Mouse (Mus musculus) brain, embryonic 18.5 days (tissue): ENCODE results near the gene Gm3285.

Source experiments
- DNase-seq: peaks from one replicate; pipeline ENCODE4 v3.0.0-alpha.2; 2012; ENCODE audit warnings: low read depth, low spot score

Gene Gm3285

GRCm38 (mm10) chr10:77861675-77862074 lies at the start of gene Gm3285:
Gene Gm3285, plus strand, starts transcription at chr10:77861975.
- no peak for DNase-seq

GRCm38 (mm10) chr10:77814382-77814781 lies 47.4 kb upstream of the Gm3285 start, which contains the start of gene Gm2696:
Gene Gm2696, plus strand, starts transcription at chr10:77814682.
- no peak for DNase-seq

GRCm38 (mm10) chr10:77815514-77815913 lies 46.3 kb upstream of the Gm3285 start:
- DNase-seq = no peak

- no peak for DNase-seq
Measured at GRCm38 (mm10) chr10:77818523-77818922, 43.3 kb upstream of the Gm3285 start.

GRCm38 (mm10) chr10:77819203-77819602 lies 42.6 kb upstream of the Gm3285 start:
- no peak for DNase-seq

- no peak for DNase-seq
Measured at GRCm38 (mm10) chr10:77826951-77827350, 34.8 kb upstream of the Gm3285 start, which contains the start of gene Krtap10-4. Gene Krtap10-4, minus strand, starts transcription at chr10:77827095.

- DNase-seq = no peak
Measured at GRCm38 (mm10) chr10:77835647-77836046, 26.1 kb upstream of the Gm3285 start, which contains the start of gene Krtap10-10. Gene Krtap10-10, plus strand, starts transcription at chr10:77835947.

- no peak for DNase-seq
Measured at GRCm38 (mm10) chr10:77839006-77839405, 22.8 kb upstream of the Gm3285 start.

- no peak for DNase-seq
Measured at GRCm38 (mm10) chr10:77846503-77846902, 15.3 kb upstream of the Gm3285 start, which contains the start of gene Gm36176. Gene Gm36176, plus strand, starts transcription at chr10:77846803.

- DNase-seq = no peak
Measured at GRCm38 (mm10) chr10:77846961-77847360, 14.8 kb upstream of the Gm3285 start.

GRCm38 (mm10) chr10:77847538-77847937 lies 14.2 kb upstream of the Gm3285 start:
- DNase-seq = no peak

- DNase-seq = no peak
Measured at GRCm38 (mm10) chr10:77852559-77852958, 9.2 kb upstream of the Gm3285 start, which contains the start of gene Gm10318. Gene Gm10318, plus strand, starts transcription at chr10:77852859.

GRCm38 (mm10) chr10:77864067-77864761 lies 2.4 kb downstream of the Gm3285 start:
- DNase-seq = no peak

- no peak for DNase-seq
Measured at GRCm38 (mm10) chr10:77864762-77865143, 3.0 kb downstream of the Gm3285 start.

GRCm38 (mm10) chr10:77867546-77867945 lies 5.8 kb downstream of the Gm3285 start:
- DNase-seq = no peak

GRCm38 (mm10) chr10:77869651-77870050 lies 7.9 kb downstream of the Gm3285 start:
- DNase-seq = no peak

GRCm38 (mm10) chr10:77878985-77879384 lies 17.2 kb downstream of the Gm3285 start:
- DNase-seq = no peak

GRCm38 (mm10) chr10:77880305-77880704 lies 18.5 kb downstream of the Gm3285 start:
- DNase-seq = no peak

GRCm38 (mm10) chr10:77882553-77882952 lies 20.8 kb downstream of the Gm3285 start:
- DNase-seq = no peak

GRCm38 (mm10) chr10:77886007-77886747 lies 24.4 kb downstream of the Gm3285 start:
- DNase-seq = no peak

- DNase-seq = no peak
Measured at GRCm38 (mm10) chr10:77890987-77891565, 29.3 kb downstream of the Gm3285 start.

- no peak for DNase-seq
Measured at GRCm38 (mm10) chr10:77895562-77895961, 33.8 kb downstream of the Gm3285 start.
